Mouse (Mus musculus): Measurements from ENCODE around the gene Vmn1r21. TPM values are rescaled to one million over a fixed set of nuclear protein-coding genes. Genes with fewer than 3 reads are reported as not detected.

Gene Vmn1r21
- total RNA-seq, 4 experiments from 2014 or later: not detected

Other genes with a start within 250 kb of the Vmn1r21 start
- gene Pyurf, start 158.3 kb downstream of the Vmn1r21 start, total RNA-seq (2022): 10 to 100 TPM; 21.8 to 24.4 (median 23.9) TPM
- 10 to 100 TPM; 12.5 to 14.7 (median 13.5) TPM for gene Lancl2, start 147.8 kb downstream of the Vmn1r21 start, total RNA-seq (2022)
- 10 to 100 TPM; 19.0 to 22.8 (median 20.4) TPM for gene Vopp1, start 25.2 kb downstream of the Vmn1r21 start, total RNA-seq (2022)
- gene Vmn1r22, start 57.7 kb upstream of the Vmn1r21 start, total RNA-seq (2022): not detected
- not detected for gene Vmn1r23, start 76.5 kb upstream of the Vmn1r21 start, total RNA-seq (2022)
- not detected for gene Vmn1r24, start 111.2 kb upstream of the Vmn1r21 start, total RNA-seq (2022)
- not detected for gene Vmn1r25, start 130.5 kb upstream of the Vmn1r21 start, total RNA-seq (2022)
- not detected for gene Vmn1r26, start 164.8 kb upstream of the Vmn1r21 start, total RNA-seq (2022)

Measured in heart, adult 8-10 months (tissue).